Mouse (Mus musculus) midbrain, postnatal 0 days (tissue): ENCODE measurements around the gene Rere. TPM values are rescaled to one million over a fixed set of nuclear protein-coding genes. Genes with fewer than 3 reads are reported as not detected.

Experiments used
- ATAC-seq: fragments of 200-750 bp; cut with Nextera tagmentation; 2 replicates; pipeline ENCODE4 v1.8.0; 2017; ENCODE audit warnings: moderate number of reproducible peaks, mild to moderate bottlenecking, moderate TSS enrichment, moderate library complexity; ENCODE audit not compliant: low FRiP score
- DNase-seq: peaks from one replicate; pipeline ENCODE4 v3.0.0-alpha.2; 2015; ENCODE audit warnings: low spot score
- H3K27ac ChIP-seq: fragments of 300-500 bp; sonication (generic); 2 replicates; pipeline ENCODE4 v1.5.1; 2014; ENCODE audit warnings: low read depth, mild to moderate bottlenecking, low read length, mixed read lengths
- H3K27me3 ChIP-seq: fragments of 300-500 bp; sonication (generic); 2 replicates; pipeline ENCODE4 v1.6.1; 2014; ENCODE audit warnings: low read length, control low read depth, mixed read lengths; ENCODE audit not compliant: insufficient read depth
- H3K36me3 ChIP-seq: fragments of 300-500 bp; sonication (generic); 2 replicates; pipeline ENCODE4 v1.6.1; 2014; ENCODE audit warnings: low read length, control low read depth, mixed read lengths; ENCODE audit not compliant: insufficient read depth
- H3K4me1 ChIP-seq: fragments of 300-500 bp; sonication (generic); 2 replicates; pipeline ENCODE4 v1.6.1; 2014; ENCODE audit warnings: mild to moderate bottlenecking, control low read depth, antibody characterized with exemption, low read length, mixed read lengths; ENCODE audit not compliant: insufficient read depth
- H3K4me2 ChIP-seq: fragments of 300-500 bp; sonication (generic); 2 replicates; pipeline ENCODE4 v1.6.1; 2014; ENCODE audit warnings: low read depth, mild to moderate bottlenecking, low read length, mixed read lengths; ENCODE audit not compliant: poor library complexity, severe bottlenecking
- H3K4me3 ChIP-seq: fragments of 300-500 bp; sonication (generic); 2 replicates; pipeline ENCODE4 v1.5.1; 2014; ENCODE audit warnings: low read depth, mild to moderate bottlenecking, low read length, moderate library complexity
- H3K9ac ChIP-seq: fragments of 300-500 bp; sonication (generic); replicated peaks from 2 replicates; pipeline ENCODE4 v1.6.1; 2014; ENCODE audit warnings: mild to moderate bottlenecking, low read length, moderate library complexity, mixed read lengths; ENCODE audit not compliant: poor library complexity, severe bottlenecking
- H3K9me3 ChIP-seq: fragments of 300-500 bp; sonication (generic); 2 replicates; pipeline ENCODE4 v1.6.1; 2016; ENCODE audit warnings: low read length, control low read depth
- CTCF ChIP-seq: IDR thresholded peaks from 2 replicates; pipeline ENCODE4 v1.5.1; 2016; ENCODE audit warnings: antibody characterized with exemption, mild to moderate bottlenecking
- WGBS: fragments of 180-500 bp; shearing (Covaris S2); extraction: QIAGEN DNeasy Blood & Tissue Kit; methylation state at CpG from one replicate; pipeline ENCODE4 v1.1.7; 2014; 5-methylcytosine and 5-hydroxymethylcytosine counted together
- polyA plus RNA-seq: library from polyadenylated mRNA; unstranded; fragments of >200 nt; fragmentation: Nextera tagmentation; extraction: Ambion mirVana; gene quantifications from 2 replicates; pipeline ENCODE4 v1.2.1, GENCODE M21; 2015
- total RNA-seq: library from RNA; depleted of rRNA; stranded (reverse); fragments of >200 nt; gene quantifications from 2 replicates; pipeline ENCODE4 v1.2.3, GENCODE M21; 2014

Rere gene
- total and polyA plus RNA-seq, 2 experiments from 2014 or later, result 22.7 to 36.8 TPM

GRCm38 (mm10) chr4:150601489-150601888, 320.0 kb downstream of the Rere start:
- no peak for DNase-seq
- Histone ChIP-seq H3K9ac (no peak overlapping the region), H3K27ac (no peak overlapping the region), H3K4me2 (no peak overlapping the region), H3K4me3 (no peak overlapping the region), H3K36me3 (no peaks in the 10 kb centered on the region), H3K4me1 (peaks cover 14% of the 10 kb centered on the region), H3K9me3 (no peaks in the 10 kb centered on the region), H3K27me3 (no peaks in the 10 kb centered on the region)
- no peak for TF ChIP-seq CTCF
- WGBS, result 40% methylated on average over 10 of the region's 10 CpGs
- ATAC-seq, result no peak

DNA sequence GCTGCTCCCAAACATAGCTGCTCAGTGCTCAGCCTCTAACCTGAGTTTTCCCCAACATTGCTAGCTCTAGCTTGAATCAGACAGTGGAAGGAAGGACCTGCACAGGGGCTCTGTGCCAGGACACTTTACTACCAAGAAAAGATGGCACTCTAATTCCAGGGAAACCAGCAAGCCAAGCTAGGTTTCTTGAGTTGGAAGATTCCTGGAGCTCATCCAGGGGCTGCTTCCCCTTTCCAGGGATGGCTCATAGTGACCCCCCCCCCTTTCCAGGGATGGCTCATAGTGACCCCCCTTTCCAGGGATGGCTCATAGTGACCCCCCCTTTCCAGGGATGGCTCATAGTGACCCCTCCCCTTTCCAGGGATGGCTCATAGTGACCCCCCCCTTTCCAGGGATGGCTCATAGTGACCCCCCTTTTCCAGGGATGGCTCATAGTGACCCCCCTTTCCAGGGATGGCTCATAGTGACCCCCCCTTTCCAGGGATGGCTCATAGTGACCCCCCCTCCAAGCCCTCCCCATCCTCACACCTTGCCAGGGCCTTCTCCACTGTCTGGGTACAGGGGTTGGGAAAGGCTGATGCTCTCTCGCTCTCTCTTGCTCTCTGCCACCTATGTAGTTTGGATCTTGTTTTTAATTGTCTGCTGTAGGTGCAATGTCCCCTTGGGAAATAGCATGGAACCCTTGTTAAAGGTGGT, 322.1 kb downstream of the Rere start:
- DNase-seq, result no peak
- Histone ChIP-seq H3K27me3 (no peaks in the 10 kb centered on the region), H3K4me1 (peaks cover 15% of the 10 kb centered on the region), H3K9me3 (no peaks in the 10 kb centered on the region), H3K4me3 (no peak overlapping the region), H3K9ac (no peak overlapping the region), H3K4me2 (no peak overlapping the region), H3K36me3 (no peaks in the 10 kb centered on the region), H3K27ac (no peak overlapping the region)
- no peak for ATAC-seq
- TF ChIP-seq CTCF, result no peak
- WGBS, result 93% methylated on average over 1 of the region's 1 CpGs

DNA sequence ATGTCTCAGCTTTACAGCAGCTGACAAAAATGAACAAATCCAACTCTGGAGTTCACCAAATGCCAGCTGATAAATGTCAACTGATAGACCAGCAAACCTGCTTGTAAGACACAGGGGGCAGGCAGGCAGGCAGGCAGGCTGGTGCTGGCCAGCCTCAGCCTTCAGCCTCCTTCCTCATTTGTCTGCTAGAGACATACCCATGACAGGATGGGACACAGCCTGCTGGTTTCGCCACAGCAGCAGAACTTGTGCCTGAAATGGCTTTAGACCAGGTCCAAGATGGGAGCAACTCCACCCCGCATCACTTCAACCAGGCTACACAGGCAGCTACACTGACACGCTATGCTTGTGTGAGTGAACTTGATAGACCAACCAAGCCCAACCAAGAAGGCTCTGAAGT, 324.4 kb downstream of the Rere start:
- 0 out of 2 replicates have a peak, but pooled peaks cover 4% of the 10 kb centered on the region for H3K36me3 ChIP-seq
- H3K9me3 ChIP-seq, result no peaks in the 10 kb centered on the region
- H3K9ac ChIP-seq, result no peak overlapping the region
- H3K4me1 ChIP-seq, result peaks cover 15% of the 10 kb centered on the region
- no peak overlapping the region for H3K4me3 ChIP-seq
- DNase-seq (no peak), ATAC-seq (no peak)
- TF ChIP-seq CTCF, result no peak
- 89% methylated on average over 3 of the region's 3 CpGs for WGBS
- peak overlapping the region; percentile 75 for H3K27ac ChIP-seq
- H3K4me2 ChIP-seq, result no peak overlapping the region
- no peaks in the 10 kb centered on the region for H3K27me3 ChIP-seq

GRCm38 (mm10) chr4:150606449-150607161, 325.2 kb downstream of the Rere start:
- DNase-seq (peak; percentile 67), ATAC-seq (0 out of 2 replicates have a peak, but pooled peaks have one; percentile 47)
- WGBS, result 10% methylated on average over 3 of the region's 3 CpGs
- no peaks in the 10 kb centered on the region for H3K9me3 ChIP-seq
- no peaks in the 10 kb centered on the region for H3K27me3 ChIP-seq
- no peak overlapping the region for H3K9ac ChIP-seq
- H3K4me3 ChIP-seq, result no peak overlapping the region
- TF ChIP-seq CTCF, result no peak
- peak overlapping the region; percentile 75 for H3K27ac ChIP-seq
- peaks cover 10% of the 10 kb centered on the region; the same call in 1 of the 2 replicates for H3K36me3 ChIP-seq
- no peak overlapping the region for H3K4me2 ChIP-seq
- H3K4me1 ChIP-seq, result peaks cover 15% of the 10 kb centered on the region

DNA sequence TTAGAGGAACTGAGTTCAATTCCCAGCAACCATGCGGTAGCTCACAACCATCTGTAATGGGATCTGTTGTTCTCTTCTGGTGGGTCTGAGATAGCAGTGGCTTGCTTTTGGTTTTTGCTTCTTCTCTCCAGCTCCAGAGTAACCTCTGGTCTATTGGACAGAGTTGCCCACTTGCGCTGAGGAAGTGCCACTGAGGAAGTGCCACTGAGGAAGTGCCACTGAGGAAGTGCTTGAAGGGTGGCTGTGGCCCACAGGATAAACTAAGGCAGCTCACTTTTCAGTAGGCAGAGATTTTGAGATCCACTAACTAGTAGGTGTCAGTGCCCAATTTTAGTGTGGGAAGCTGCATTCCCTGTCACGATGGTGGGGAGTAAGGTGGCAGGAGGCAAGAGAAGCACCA, 327.2 kb downstream of the Rere start:
- H3K4me1 ChIP-seq, result peaks cover 15% of the 10 kb centered on the region
- no peaks in the 10 kb centered on the region for H3K9me3 ChIP-seq
- H3K27me3 ChIP-seq, result no peaks in the 10 kb centered on the region
- H3K4me2 ChIP-seq, result no peak overlapping the region
- no peak overlapping the region for H3K27ac ChIP-seq
- no peak overlapping the region for H3K9ac ChIP-seq
- peaks cover 29% of the 10 kb centered on the region for H3K36me3 ChIP-seq
- H3K4me3 ChIP-seq, result no peak overlapping the region
- DNase-seq, result no peak
- ATAC-seq, result no peak
- 98% methylated on average over 3 of the region's 3 CpGs for WGBS
- TF ChIP-seq CTCF, result no peak

DNA sequence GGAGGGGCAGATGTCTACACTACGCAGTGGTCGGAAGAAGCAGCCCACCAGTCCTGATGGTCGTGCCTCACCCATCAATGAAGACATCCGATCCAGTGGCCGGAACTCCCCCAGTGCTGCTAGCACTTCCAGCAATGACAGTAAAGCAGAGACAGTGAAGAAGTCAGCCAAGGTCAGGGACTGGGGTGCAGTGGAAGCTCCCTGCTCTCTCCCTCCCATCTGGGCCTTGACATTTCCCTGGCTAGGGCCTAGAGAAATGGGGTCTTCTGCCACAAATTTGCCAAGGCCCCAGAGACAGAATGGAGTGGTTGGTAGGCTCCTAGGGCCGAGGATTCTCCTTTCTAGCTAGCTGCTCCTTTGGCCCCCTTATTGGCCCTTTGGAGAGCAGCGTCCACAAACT, 332.3 kb downstream of the Rere start:
- TF ChIP-seq CTCF, result no peak
- Histone ChIP-seq H3K36me3 (peaks cover 79% of the 10 kb centered on the region), H3K9ac (no peak overlapping the region), H3K4me2 (no peak overlapping the region), H3K27me3 (no peaks in the 10 kb centered on the region), H3K9me3 (no peaks in the 10 kb centered on the region), H3K4me3 (no peak overlapping the region), H3K27ac (no peak overlapping the region), H3K4me1 (no peaks in the 10 kb centered on the region)
- ATAC-seq (no peak), DNase-seq (no peak)
- WGBS, result 93% methylated on average over 7 of the region's 7 CpGs
